Mouse (Mus musculus) adrenal gland (tissue): Measurements from ENCODE around the gene Slfn9.
"Not testable (repeated sequence)": the region's sequence is repeated elsewhere in the genome, so short reads cannot be mapped to it uniquely, and the experiment has no call there.

ENCODE experiments used
- intact Hi-C: fragments of 180-260 bp; cut with DNase I; formaldehyde crosslinking; loops from one replicate; pipeline ENCODE4 v1.15.1; 2025
- long read RNA-seq, 2 experiments: library from polyadenylated mRNA; unstranded; transcript quantifications; one replicate each; pipeline ENCODE4 v2.0.0; 2020; ENCODE audit warnings: borderline replicate concordance in 1 of 2; ENCODE audit not compliant: insufficient replicate concordance in 1 of 2

The Slfn9 gene
- long read RNA-seq, experiment 1: 0 reads
- long read RNA-seq, experiment 2, partial matches to known transcripts: 1 of 3 reads
- long read RNA-seq, experiment 2, other reads (novel, unspliced or antisense): 0 of 3 reads

DNA sequence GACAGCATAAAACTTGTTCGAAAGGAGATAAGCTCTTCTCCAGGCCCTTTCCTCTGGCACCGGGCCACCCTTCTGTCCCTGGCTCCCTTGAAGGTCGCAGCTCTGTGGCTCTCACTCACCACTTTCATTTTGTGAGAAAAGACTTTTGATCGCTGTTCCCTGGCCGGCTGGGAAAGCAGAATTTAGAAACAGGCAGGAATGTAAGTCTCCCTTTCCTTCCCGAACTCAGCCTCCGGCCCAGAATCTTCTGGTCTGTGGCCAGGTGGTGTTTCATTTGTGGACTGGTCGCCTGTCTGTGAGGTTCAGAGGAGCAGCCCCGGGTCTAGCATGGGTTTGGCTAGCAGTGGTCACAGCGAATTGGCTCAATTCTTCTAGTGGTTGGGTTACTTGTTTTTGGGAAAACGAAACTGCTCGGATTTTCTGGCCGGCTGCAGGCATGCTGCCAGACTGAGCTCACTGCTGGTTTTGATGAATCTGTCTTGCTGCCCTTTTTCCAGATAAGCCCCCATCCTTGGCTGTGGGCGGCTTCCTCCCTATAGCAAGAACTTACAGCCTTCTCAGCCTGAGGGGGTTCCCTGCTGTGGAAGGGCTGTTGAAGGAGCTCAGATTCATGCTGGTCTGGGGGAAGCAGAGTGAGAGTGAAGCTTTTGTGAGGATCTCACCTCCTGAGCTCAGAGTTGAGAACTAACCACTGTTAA, at the start of gene Slfn9:
Gene Slfn9, minus strand, starts transcription at position 362 of the 698 bp plus-strand sequence.
- intact Hi-C loops: no loop called here

GRCm38 (mm10) chr11:83041000-83041399, 49.4 kb upstream of the Slfn9 start:
- intact Hi-C loops: loop anchor here (10.0 kb wide), 1 partner anchor 126 kb away; the partner anchor contains the start of gene Unc45b

- intact Hi-C loops: loop anchor here (10.0 kb wide), 1 partner anchor 126 kb away; the partner anchor contains the start of gene Unc45b
Observed at GRCm38 (mm10) chr11:83040325-83040724, 48.7 kb upstream of the Slfn9 start.

DNA sequence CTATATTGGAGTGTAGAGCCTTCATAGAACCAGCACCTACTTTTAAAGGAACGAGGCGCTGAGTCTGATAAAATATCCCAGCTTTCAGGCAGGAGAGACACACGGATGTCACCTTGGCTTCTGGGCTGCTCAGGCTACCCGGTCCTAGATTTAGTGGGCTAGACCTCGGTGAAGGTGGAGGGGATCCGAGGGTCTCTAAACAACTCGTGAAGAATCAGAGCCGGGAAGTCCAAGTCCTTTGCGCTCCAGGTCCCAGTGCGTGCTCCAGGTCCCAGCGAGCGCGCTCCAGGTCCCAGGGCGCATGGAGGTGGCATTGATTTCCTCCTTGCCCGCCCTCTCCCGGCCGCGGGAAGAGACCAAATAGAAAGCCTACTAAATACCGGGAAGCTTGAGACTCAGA, 48.2 kb upstream of the Slfn9 start:
- intact Hi-C loops: loop anchor here (10.0 kb wide), 1 partner anchor 125 kb away; the partner anchor contains the start of gene Unc45b

- intact Hi-C loops: no loop called here
Observed at GRCm38 (mm10) chr11:83039156-83039555, 47.5 kb upstream of the Slfn9 start.

GRCm38 (mm10) chr11:83038686-83039085, 47.1 kb upstream of the Slfn9 start:
- intact Hi-C loops: not testable (repeated sequence)

GRCm38 (mm10) chr11:83020621-83021020, 29.0 kb upstream of the Slfn9 start, which contains the start of gene Slfn8:
TSS of gene Slfn8 (minus strand) at chr11:83020810.
- intact Hi-C loops: no loop called here

DNA sequence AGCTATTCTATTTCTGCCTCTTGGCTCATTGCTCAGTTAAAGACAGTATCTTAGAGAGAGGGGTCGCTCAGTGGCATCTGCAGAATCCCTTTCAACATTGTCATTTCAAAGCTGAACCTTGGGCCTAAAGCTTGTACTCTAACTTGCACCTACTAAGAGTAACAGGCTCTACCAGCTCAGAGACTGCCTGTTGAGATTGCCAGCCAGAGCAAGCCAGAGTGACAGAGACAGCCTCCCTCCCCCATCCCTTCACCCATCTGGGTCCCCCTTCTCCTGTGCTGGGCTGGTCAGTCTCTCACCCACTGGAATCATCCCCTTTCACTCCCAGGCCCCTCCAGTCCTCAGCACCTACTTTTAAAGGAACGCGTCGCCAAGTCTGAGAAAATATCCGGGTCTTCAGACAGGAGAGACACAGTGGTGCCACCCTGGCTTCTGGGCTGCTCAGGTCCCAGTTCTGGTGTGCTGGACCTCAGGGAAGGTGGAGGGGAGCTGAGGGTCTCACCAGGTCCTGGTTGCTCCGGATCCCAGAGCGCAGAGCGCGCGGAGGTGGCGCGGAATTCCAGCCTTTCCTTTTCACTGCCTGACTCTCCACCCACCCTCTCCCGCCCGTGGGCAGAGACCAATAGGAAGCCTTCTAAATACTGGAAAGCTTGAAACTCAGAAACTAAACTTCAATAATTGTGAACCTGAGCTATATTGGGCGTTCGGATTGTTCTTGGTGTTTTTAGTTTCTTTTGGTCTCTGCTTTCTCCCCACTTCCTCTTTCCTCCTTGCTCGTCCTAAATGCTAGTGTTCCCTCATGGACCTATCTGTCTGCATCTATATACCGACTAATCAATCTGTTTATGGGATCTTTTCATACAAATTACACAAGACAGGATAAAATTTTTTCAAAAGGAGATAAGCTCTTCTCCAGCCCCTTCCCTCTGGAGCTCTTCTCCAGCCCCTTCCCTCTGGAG, 28.2 kb upstream of the Slfn9 start:
- intact Hi-C loops: not testable (repeated sequence)

DNA sequence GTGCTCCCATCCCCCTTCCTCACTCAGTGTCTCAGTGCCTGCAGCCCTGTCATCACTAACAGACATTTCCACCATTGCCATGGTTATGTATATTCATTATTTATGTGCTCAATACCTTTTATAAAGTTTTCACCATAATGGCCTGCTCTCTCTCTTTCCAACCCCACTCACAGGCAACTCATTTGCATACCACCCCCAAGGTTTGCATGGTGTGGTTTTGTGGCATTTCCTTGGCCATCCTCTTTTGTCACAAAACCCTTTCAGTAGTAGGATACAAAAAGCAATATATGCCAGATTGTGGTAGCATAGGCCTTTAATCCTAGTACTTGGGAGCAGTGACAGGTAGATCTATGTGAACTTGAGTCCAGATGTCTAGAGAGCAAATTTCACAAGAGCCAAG, 24.5 kb upstream of the Slfn9 start:
- intact Hi-C loops: no loop called here

DNA sequence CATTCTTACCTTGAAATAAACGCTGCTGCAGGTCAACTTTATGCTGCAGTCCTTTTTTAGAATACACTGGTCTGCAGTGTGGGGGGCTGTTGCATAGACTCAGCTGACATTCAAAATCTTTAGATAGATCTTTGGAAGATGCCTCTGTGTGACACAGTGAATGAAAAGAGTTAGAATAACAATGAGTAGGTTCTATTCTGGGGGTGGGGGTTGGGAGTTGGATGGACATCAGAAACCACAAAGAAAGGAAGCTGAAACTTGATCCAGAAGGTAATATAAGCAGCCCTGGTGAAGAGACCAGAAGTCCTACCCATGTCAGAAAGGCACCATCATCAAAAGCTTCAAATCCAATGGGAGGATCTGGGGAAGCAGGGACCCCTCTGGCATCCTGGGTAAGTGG, 21.7 kb upstream of the Slfn9 start:
- intact Hi-C loops: no loop called here

GRCm38 (mm10) chr11:82990612-82991385, 831 bp downstream of the Slfn9 start:
- intact Hi-C loops: not testable (repeated sequence)

DNA sequence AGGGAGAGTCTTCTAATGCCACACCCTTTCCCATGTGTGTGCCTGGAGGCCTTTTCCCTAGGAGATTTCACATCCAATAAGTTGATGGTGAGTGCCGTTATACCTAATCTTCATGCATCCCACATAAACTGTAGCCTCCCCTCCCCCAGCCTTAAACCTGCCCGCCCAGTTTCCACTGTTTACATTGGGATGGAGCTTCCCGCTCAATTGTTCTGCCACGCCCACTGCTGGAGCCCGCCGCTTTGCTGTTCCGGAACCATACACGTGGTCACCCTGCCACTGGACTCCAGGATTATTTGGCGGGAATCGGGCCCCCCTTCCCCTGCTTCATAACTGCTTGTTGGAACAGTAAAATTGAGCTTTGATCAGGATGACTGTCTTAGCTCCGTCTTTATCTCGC, 2.3 kb downstream of the Slfn9 start:
- intact Hi-C loops: no loop called here

GRCm38 (mm10) chr11:82987621-82988020, 4.0 kb downstream of the Slfn9 start:
- intact Hi-C loops: no loop called here

DNA sequence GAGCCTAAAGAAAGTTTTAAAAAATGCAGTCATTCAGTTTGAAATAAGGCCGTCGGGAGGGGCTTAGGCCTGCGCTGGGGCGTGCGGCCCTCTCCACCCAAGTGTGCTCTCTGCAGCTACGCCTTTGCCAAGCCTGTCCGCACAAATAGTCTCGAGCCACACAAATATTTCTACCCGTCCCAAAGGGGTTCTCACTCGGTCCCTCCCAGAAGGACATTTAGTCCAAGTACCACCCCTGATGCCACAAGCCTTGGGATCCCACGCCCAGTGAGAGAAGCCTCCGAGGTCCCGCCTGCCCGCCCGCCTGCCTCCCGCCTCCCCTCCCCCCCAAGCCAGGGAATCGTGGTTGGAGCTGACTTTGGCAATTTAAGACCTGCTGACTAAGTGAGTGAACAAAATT, 8.4 kb downstream of the Slfn9 start:
- intact Hi-C loops: no loop called here

DNA sequence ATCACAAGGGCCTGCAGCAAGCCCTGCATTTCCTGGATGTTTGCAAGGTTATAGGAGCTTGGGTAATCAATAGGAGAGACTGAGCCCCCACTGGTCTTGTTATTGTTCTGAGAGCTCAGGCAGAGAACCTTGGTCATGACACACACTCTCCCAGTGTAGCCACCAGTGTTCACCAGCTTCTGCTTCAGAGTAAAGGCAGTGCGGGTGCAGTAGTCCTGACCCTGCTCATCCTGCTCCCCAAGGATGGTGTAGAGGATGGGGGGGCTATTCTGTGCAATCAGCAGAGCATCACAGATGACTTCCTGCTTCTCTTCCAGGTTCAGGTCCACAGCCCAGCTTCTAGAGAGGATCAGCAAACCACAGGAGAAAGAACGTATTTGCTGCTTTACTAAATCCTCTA, 9.2 kb downstream of the Slfn9 start:
- intact Hi-C loops: not testable (repeated sequence)

DNA sequence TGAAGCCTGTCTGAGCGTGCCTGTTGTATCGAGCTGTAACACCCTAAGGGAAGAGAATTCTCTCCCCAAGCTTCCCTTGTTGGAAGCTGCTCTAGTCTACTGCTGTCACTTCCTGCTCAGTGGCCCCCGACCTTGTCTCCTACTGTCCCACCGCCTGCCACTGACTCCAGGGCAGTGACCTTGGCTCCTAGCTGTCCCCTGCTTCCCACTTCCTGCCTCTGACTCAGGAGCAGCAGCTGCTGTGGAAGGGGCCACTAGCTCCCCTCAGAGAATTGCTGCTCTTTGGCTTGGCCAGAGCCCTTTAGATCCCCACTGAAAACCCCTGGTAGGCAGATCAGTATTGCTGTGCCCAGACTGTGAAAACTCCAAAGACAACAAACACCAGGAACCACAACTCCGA, 17.7 kb downstream of the Slfn9 start:
- intact Hi-C loops: no loop called here

DNA sequence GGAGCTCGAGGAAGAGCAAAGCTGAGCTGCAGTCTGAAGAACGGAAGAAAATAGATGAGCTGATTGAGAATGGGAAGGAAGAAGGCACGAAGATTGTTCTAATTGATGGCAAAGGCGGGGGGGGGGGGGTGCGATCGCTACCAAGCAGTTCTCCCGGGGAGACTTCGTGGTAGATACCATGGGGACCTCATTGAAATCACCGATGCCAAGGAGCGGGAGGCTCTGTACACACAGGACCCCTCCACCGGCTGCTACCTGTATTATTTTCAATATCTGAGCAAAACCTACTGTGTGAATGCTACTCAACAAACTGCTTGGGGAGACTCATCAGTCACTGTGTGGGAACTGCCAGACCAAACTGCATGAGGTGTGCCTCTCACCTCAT, 20.0 kb downstream of the Slfn9 start:
- intact Hi-C loops: no loop called here

- intact Hi-C loops: no loop called here
Observed at GRCm38 (mm10) chr11:82970712-82971589, 20.7 kb downstream of the Slfn9 start.

GRCm38 (mm10) chr11:82962215-82962614, 29.4 kb downstream of the Slfn9 start:
- intact Hi-C loops: no loop called here

- intact Hi-C loops: no loop called here
Observed at GRCm38 (mm10) chr11:82961743-82962142, 29.9 kb downstream of the Slfn9 start.
